Mouse (Mus musculus): Measurements from ENCODE around the gene Mrpl58. TPM values are rescaled to one million over a fixed set of nuclear protein-coding genes. Genes with fewer than 3 reads are reported as not detected.

Mrpl58 gene
- total and polyA plus RNA-seq, 2 experiments from 2014 or later: 82.1 to 203 TPM

- Histone ChIP-seq H3K27ac (ENCODE audit: low read depth, low read length) (no peak overlapping the region), H3K36me3 (ENCODE audit: insufficient read depth) (peaks cover 64% of the 10 kb centered on the region), H3K4me3 (ENCODE audit: low read depth, low read length) (no peak overlapping the region), H3K4me1 (ENCODE audit: insufficient read depth) (no peaks in the 10 kb centered on the region), H3K9me3 (ENCODE audit: low read length) (no peaks in the 10 kb centered on the region), H3K27me3 (ENCODE audit: insufficient read depth, low read length) (no peaks in the 10 kb centered on the region), H3K4me2 (ENCODE audit: low read depth) (no peak overlapping the region), H3K9ac (no peak overlapping the region)
- no peak for DNase-seq
- whole genome bisulfite sequencing: 77% methylated on average over 34 of the region's 34 CpGs
- ATAC-seq: no peak
- no peak for TF ChIP-seq CTCF (IDR thresholded peaks at IDR 0.05; ENCODE audit: low read depth)
Measured at GRCm38 (mm10) chr11:115393721-115394325, 9.7 kb upstream of the Mrpl58 start.

GRCm38 (mm10) chr11:115398085-115398484, 5.5 kb upstream of the Mrpl58 start:
- TF ChIP-seq CTCF (IDR thresholded peaks at IDR 0.05; ENCODE audit: low read depth): no peak
- Histone ChIP-seq H3K9me3 (ENCODE audit: low read length) (no peaks in the 10 kb centered on the region), H3K4me1 (ENCODE audit: insufficient read depth) (peaks cover 8% of the 10 kb centered on the region), H3K4me2 (ENCODE audit: low read depth) (no peak overlapping the region), H3K27ac (ENCODE audit: low read depth, low read length) (no peak overlapping the region), H3K4me3 (ENCODE audit: low read depth, low read length) (no peak overlapping the region), H3K9ac (no peak overlapping the region), H3K36me3 (ENCODE audit: insufficient read depth) (peaks cover 33% of the 10 kb centered on the region), H3K27me3 (ENCODE audit: insufficient read depth, low read length) (no peaks in the 10 kb centered on the region)
- WGBS: 80% methylated on average over 7 of the region's 7 CpGs
- DNase-seq: no peak
- ATAC-seq: no peak

GRCm38 (mm10) chr11:115400126-115400525, 3.4 kb upstream of the Mrpl58 start:
- DNase-seq (no peak), ATAC-seq (no peak)
- H3K4me3 ChIP-seq (ENCODE audit: low read depth, low read length): no peak overlapping the region
- no peak for TF ChIP-seq CTCF (IDR thresholded peaks at IDR 0.05; ENCODE audit: low read depth)
- H3K4me2 ChIP-seq (ENCODE audit: low read depth): no peak overlapping the region
- H3K9ac ChIP-seq: no peak overlapping the region
- no peak overlapping the region for H3K27ac ChIP-seq (ENCODE audit: low read depth, low read length)
- 70% methylated on average over 3 of the region's 3 CpGs for WGBS
- no peaks in the 10 kb centered on the region for H3K27me3 ChIP-seq (ENCODE audit: insufficient read depth, low read length)
- H3K9me3 ChIP-seq (ENCODE audit: low read length): no peaks in the 10 kb centered on the region
- peaks cover 16% of the 10 kb centered on the region for H3K4me1 ChIP-seq (ENCODE audit: insufficient read depth)
- H3K36me3 ChIP-seq (ENCODE audit: insufficient read depth): peaks cover 14% of the 10 kb centered on the region

- 31% methylated on average over 11 of the region's 11 CpGs for WGBS
- H3K4me3 ChIP-seq (ENCODE audit: low read depth, low read length): no peak overlapping the region
- H3K4me1 ChIP-seq (ENCODE audit: insufficient read depth): peaks cover 16% of the 10 kb centered on the region
- no peaks in the 10 kb centered on the region for H3K27me3 ChIP-seq (ENCODE audit: insufficient read depth, low read length)
- H3K9me3 ChIP-seq (ENCODE audit: low read length): no peaks in the 10 kb centered on the region
- peaks cover 7% of the 10 kb centered on the region for H3K36me3 ChIP-seq (ENCODE audit: insufficient read depth)
- peak overlapping the region; percentile 36; the same call in 1 of the 2 replicates for H3K27ac ChIP-seq (ENCODE audit: low read depth, low read length)
- H3K9ac ChIP-seq: no peak overlapping the region
- ATAC-seq: no peak
- H3K4me2 ChIP-seq (ENCODE audit: low read depth): no peak overlapping the region
- no peak for TF ChIP-seq CTCF (IDR thresholded peaks at IDR 0.05; ENCODE audit: low read depth)
- peak; percentile 36 for DNase-seq
Measured at GRCm38 (mm10) chr11:115400630-115401391, 2.7 kb upstream of the Mrpl58 start.

GRCm38 (mm10) chr11:115405723-115406122, 2.2 kb downstream of the Mrpl58 start:
- Histone ChIP-seq H3K27ac (ENCODE audit: low read depth, low read length) (no peak overlapping the region), H3K9ac (no peak overlapping the region), H3K9me3 (ENCODE audit: low read length) (no peaks in the 10 kb centered on the region), H3K4me1 (ENCODE audit: insufficient read depth) (peaks cover 15% of the 10 kb centered on the region), H3K36me3 (ENCODE audit: insufficient read depth) (peaks cover 24% of the 10 kb centered on the region), H3K27me3 (ENCODE audit: insufficient read depth, low read length) (no peaks in the 10 kb centered on the region), H3K4me3 (ENCODE audit: low read depth, low read length) (no peak overlapping the region), H3K4me2 (ENCODE audit: low read depth) (no peak overlapping the region)
- no peak for ATAC-seq
- TF ChIP-seq CTCF (IDR thresholded peaks at IDR 0.05; ENCODE audit: low read depth): no peak
- no peak for DNase-seq
- WGBS: 97% methylated on average over 6 of the region's 6 CpGs

- H3K4me2 ChIP-seq (ENCODE audit: low read depth): no peak overlapping the region
- ATAC-seq: no peak
- no peaks in the 10 kb centered on the region for H3K27me3 ChIP-seq (ENCODE audit: insufficient read depth, low read length)
- no peak for DNase-seq
- no peaks in the 10 kb centered on the region for H3K9me3 ChIP-seq (ENCODE audit: low read length)
- no peak overlapping the region for H3K9ac ChIP-seq
- no peak overlapping the region for H3K27ac ChIP-seq (ENCODE audit: low read depth, low read length)
- 95% methylated on average over 17 of the region's 17 CpGs for WGBS
- H3K4me3 ChIP-seq (ENCODE audit: low read depth, low read length): no peak overlapping the region
- peaks cover 31% of the 10 kb centered on the region for H3K36me3 ChIP-seq (ENCODE audit: insufficient read depth)
- 0 out of 2 replicates have a peak, but pooled peaks cover 10% of the 10 kb centered on the region for H3K4me1 ChIP-seq (ENCODE audit: insufficient read depth)
- TF ChIP-seq CTCF (IDR thresholded peaks at IDR 0.05; ENCODE audit: low read depth): no peak
Measured at GRCm38 (mm10) chr11:115406858-115407401, 3.4 kb downstream of the Mrpl58 start.
